Mouse (Mus musculus) cerebellum, adult 2 months (tissue): Measurements from ENCODE around the gene Kcnq4.

ENCODE experiments used
- CTCF ChIP-seq: fragments of 200-500 bp; IDR thresholded peaks from 2 replicates; pipeline ENCODE4 v1.5.1; 2011; ENCODE audit warnings: low read depth, mild to moderate bottlenecking, control low read depth, low read length, moderate library complexity, borderline replicate concordance; ENCODE audit not compliant: insufficient read depth
- POLR2A ChIP-seq: fragments of 200-500 bp; IDR thresholded peaks from 2 replicates; pipeline ENCODE4 v1.6.1; 2011; ENCODE audit warnings: low read length, control low read depth, borderline replicate concordance; ENCODE audit not compliant: insufficient read depth

- TF ChIP-seq POLR2A = no peak
- TF ChIP-seq CTCF = no peak
These were observed 45.9 kb downstream of the Kcnq4 start for GRCm38 (mm10) chr4:120702511-120702910.
